Mouse (Mus musculus): Measurements from ENCODE around the gene Acmsd.

GRCm38 (mm10) chr1:127780849-127781248 lies 51.6 kb downstream of the Acmsd start:
- TF ChIP-seq CTCF (IDR thresholded peaks at IDR 0.05; ENCODE audit: low read depth, low read length) (no peak), POLR2A (IDR thresholded peaks at IDR 0.05; ENCODE audit: insufficient read depth, low read length) (no peak), EP300 (IDR thresholded peaks at IDR 0.05; ENCODE audit: insufficient read depth, low read depth, low read length) (no peak)
